Mouse (Mus musculus): ENCODE measurements at regions not wholly inside any gene's neighbourhood (a gene's known extent, or its start where the extent isn't known, plus 50 kb on each side); places are given as distances from the start of the nearest gene placed in this dataset.
"Not testable (repeated sequence)": the region's sequence is repeated elsewhere in the genome, so short reads cannot be mapped to it uniquely, and the experiment has no call there.

DNA sequence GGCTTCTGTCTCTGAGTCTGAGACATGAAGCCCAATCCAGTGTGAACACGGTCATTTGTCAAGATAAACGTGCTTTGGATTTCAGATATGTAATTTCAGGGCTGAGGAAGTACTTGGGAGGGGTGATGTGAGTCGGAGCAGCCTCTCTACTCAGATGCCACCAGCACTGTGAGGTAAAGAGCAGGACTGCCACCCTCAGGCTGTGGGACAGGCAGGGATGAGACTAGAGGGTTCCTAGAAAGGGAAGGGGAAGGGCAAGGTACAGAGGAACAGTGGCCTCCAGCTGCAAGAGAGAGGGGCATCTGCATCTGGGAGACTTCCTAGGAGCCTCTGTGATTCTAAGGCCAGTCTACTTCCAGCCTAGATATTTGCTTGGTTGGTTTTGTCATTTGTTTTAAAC lies 78.7 kb upstream of the Csrp2 start:
- H3K4me1 ChIP-seq (ENCODE audit: control insufficient read depth, insufficient read depth, low read length): no peaks in the 10 kb centered on the region
- H3K4me2 ChIP-seq (replicated peaks; ENCODE audit: low read depth, low read length): no peak overlapping the region
- no peaks in the 10 kb centered on the region for H3K9me3 ChIP-seq (ENCODE audit: control insufficient read depth, low read length)
- no peak overlapping the region for H3K9ac ChIP-seq (ENCODE audit: low read depth, low read length)
- no peaks in the 10 kb centered on the region for H3K27me3 ChIP-seq (ENCODE audit: control insufficient read depth, insufficient read depth, low read length)
- no peaks in the 10 kb centered on the region for H3K36me3 ChIP-seq (ENCODE audit: control insufficient read depth, insufficient read depth, low read length)
- H3K4me3 ChIP-seq (ENCODE audit: low read length): no peak overlapping the region
- H3K27ac ChIP-seq (ENCODE audit: low read depth, low read length): peak overlapping the region; percentile 42; the same call in 1 of the 2 replicates
- 57% methylated on average over 3 of the region's 3 CpGs for WGBS
- ATAC-seq (ENCODE audit: low FRiP score, low TSS enrichment): no peak

GRCm38 (mm10) chr10:110841670-110842069 lies 77.9 kb upstream of the Csrp2 start:
- Histone ChIP-seq H3K27ac (ENCODE audit: low read depth, low read length) (no peak overlapping the region), H3K4me3 (ENCODE audit: low read length) (no peak overlapping the region)
- peak; percentile 79 for ATAC-seq (ENCODE audit: low FRiP score, low TSS enrichment)

DNA sequence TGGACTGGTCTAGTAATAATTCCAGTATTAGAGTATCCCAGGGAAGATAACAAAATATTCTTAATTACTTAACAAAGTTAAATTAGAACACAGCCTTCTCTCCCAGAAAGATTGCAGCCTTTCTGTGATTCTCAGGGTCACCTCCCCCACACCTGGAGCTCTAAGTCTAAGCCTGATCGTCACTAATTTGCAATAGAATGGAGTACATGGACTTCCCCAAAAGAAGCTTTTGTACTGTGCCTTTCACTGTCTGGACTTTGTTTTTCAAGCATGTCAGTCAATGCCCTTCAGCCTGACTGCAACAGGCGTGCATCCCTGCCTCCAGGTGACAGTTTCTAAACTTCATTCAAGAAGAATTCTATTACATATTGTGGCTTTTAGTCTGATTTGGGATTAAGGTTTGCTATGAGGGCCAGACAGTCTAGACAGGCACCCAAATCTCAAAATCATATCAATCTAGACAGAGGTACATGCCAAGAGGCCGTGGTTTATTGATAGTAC lies 64.9 kb upstream of the Csrp2 start:
- ATAC-seq (ENCODE audit: low FRiP score, low TSS enrichment); H3K27me3 ChIP-seq (ENCODE audit: control insufficient read depth, insufficient read depth, low read length); H3K36me3 ChIP-seq (ENCODE audit: control insufficient read depth, insufficient read depth, low read length); H3K27ac ChIP-seq (ENCODE audit: low read depth, low read length); H3K4me2 ChIP-seq (replicated peaks; ENCODE audit: low read depth, low read length); H3K4me1 ChIP-seq (ENCODE audit: control insufficient read depth, insufficient read depth, low read length); H3K9ac ChIP-seq (ENCODE audit: low read depth, low read length); H3K4me3 ChIP-seq (ENCODE audit: low read length); H3K9me3 ChIP-seq (ENCODE audit: control insufficient read depth, low read length): not testable (repeated sequence)
- WGBS: 82% methylated on average over 3 of the region's 3 CpGs

More at GRCm38 (mm10) chr10:110841670-110842069, 77.9 kb upstream of the Csrp2 start:
- 65% methylated on average over 3 of the region's 3 CpGs for WGBS
- Histone ChIP-seq H3K27me3 (ENCODE audit: control insufficient read depth, insufficient read depth, low read length) (no peaks in the 10 kb centered on the region), H3K36me3 (ENCODE audit: control insufficient read depth, insufficient read depth, low read length) (no peaks in the 10 kb centered on the region), H3K4me2 (replicated peaks; ENCODE audit: low read depth, low read length) (no peak overlapping the region), H3K9me3 (ENCODE audit: control insufficient read depth, low read length) (no peaks in the 10 kb centered on the region), H3K9ac (ENCODE audit: low read depth, low read length) (no peak overlapping the region), H3K4me1 (ENCODE audit: control insufficient read depth, insufficient read depth, low read length) (no peaks in the 10 kb centered on the region)

GRCm38 (mm10) chr10:110855645-110856383 lies 63.8 kb upstream of the Csrp2 start:
- H3K27me3 ChIP-seq (ENCODE audit: control insufficient read depth, insufficient read depth, low read length); H3K4me1 ChIP-seq (ENCODE audit: control insufficient read depth, insufficient read depth, low read length); H3K27ac ChIP-seq (ENCODE audit: low read depth, low read length); H3K4me3 ChIP-seq (ENCODE audit: low read length); H3K4me2 ChIP-seq (replicated peaks; ENCODE audit: low read depth, low read length); ATAC-seq (ENCODE audit: low FRiP score, low TSS enrichment); H3K36me3 ChIP-seq (ENCODE audit: control insufficient read depth, insufficient read depth, low read length); H3K9ac ChIP-seq (ENCODE audit: low read depth, low read length); H3K9me3 ChIP-seq (ENCODE audit: control insufficient read depth, low read length): not testable (repeated sequence)
- WGBS: 22% methylated on average over 4 of the region's 4 CpGs

- Histone ChIP-seq H3K27ac (ENCODE audit: low read depth, low read length) (no peak overlapping the region), H3K9me3 (ENCODE audit: control insufficient read depth, low read length) (no peaks in the 10 kb centered on the region), H3K4me2 (replicated peaks; ENCODE audit: low read depth, low read length) (no peak overlapping the region), H3K27me3 (ENCODE audit: control insufficient read depth, insufficient read depth, low read length) (no peaks in the 10 kb centered on the region), H3K9ac (ENCODE audit: low read depth, low read length) (no peak overlapping the region), H3K4me1 (ENCODE audit: control insufficient read depth, insufficient read depth, low read length) (no peaks in the 10 kb centered on the region), H3K4me3 (ENCODE audit: low read length) (no peak overlapping the region), H3K36me3 (ENCODE audit: control insufficient read depth, insufficient read depth, low read length) (no peaks in the 10 kb centered on the region)
- no peak for ATAC-seq (ENCODE audit: low FRiP score, low TSS enrichment)
- 69% methylated on average over 3 of the region's 3 CpGs for WGBS
Measured at GRCm38 (mm10) chr10:110857320-110858097, 62.1 kb upstream of the Csrp2 start.

GRCm38 (mm10) chr10:110858098-110858360 lies 61.6 kb upstream of the Csrp2 start:
- WGBS: 78% methylated on average over 5 of the region's 5 CpGs

DNA sequence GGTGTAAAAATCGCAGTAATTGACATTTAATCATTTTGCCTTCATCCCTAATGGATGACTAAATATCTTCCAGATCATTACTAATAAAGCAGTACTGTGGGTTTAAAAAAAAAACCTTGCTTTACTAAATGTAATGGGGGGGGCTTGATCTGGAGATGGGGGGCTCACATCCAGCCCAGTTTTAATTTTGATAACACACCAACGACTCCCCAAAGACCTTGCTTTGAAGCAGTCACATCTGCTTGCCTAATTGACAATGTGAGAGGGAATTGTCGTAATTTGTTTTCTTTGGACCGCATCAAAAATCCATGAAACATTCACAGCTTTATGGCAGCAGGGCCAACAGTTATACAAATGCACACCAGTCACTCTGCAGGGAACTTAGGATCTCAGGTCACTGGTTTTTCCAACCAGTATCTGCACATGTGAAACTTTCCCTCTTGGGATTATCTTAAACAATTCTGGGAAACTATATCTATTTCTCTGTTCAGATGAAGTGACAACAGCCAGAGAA lies 61.1 kb upstream of the Csrp2 start:
- H3K9me3 ChIP-seq (ENCODE audit: control insufficient read depth, low read length): no peaks in the 10 kb centered on the region
- ATAC-seq (ENCODE audit: low FRiP score, low TSS enrichment): no peak
- WGBS: 64% methylated on average over 4 of the region's 4 CpGs

More at GRCm38 (mm10) chr10:110858098-110858360, 61.6 kb upstream of the Csrp2 start:
- Histone ChIP-seq H3K36me3 (ENCODE audit: control insufficient read depth, insufficient read depth, low read length) (no peaks in the 10 kb centered on the region), H3K4me1 (ENCODE audit: control insufficient read depth, insufficient read depth, low read length) (no peaks in the 10 kb centered on the region), H3K4me3 (ENCODE audit: low read length) (no peak overlapping the region), H3K4me2 (replicated peaks; ENCODE audit: low read depth, low read length) (no peak overlapping the region), H3K27me3 (ENCODE audit: control insufficient read depth, insufficient read depth, low read length) (no peaks in the 10 kb centered on the region), H3K9ac (ENCODE audit: low read depth, low read length) (no peak overlapping the region), H3K9me3 (ENCODE audit: control insufficient read depth, low read length) (no peaks in the 10 kb centered on the region), H3K27ac (ENCODE audit: low read depth, low read length) (no peak overlapping the region)
- no peak for ATAC-seq (ENCODE audit: low FRiP score, low TSS enrichment)

DNA sequence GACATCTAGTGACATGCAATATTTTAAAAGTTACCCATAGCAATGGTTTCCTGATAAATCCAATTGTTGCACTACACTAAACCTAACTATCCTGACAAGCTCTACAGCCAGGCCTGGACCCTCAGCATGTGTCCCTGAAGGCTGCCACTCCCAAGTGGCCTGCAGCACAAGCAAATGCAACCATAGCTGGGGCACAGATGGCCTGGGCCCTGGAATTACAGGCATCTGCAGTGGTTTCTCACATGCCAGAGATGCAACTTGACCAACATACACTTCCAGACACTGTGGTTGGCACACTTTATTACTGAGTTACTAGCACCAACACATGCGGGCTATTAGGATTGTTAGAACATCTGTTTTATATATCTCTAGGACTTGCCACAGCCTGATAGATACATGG lies 60.3 kb upstream of the Csrp2 start:
- H3K4me3 ChIP-seq (ENCODE audit: low read length): no peak overlapping the region
- H3K27me3 ChIP-seq (ENCODE audit: control insufficient read depth, insufficient read depth, low read length): no peaks in the 10 kb centered on the region
- H3K9ac ChIP-seq (ENCODE audit: low read depth, low read length): no peak overlapping the region
- no peaks in the 10 kb centered on the region for H3K36me3 ChIP-seq (ENCODE audit: control insufficient read depth, insufficient read depth, low read length)
- no peaks in the 10 kb centered on the region for H3K4me1 ChIP-seq (ENCODE audit: control insufficient read depth, insufficient read depth, low read length)
- no peaks in the 10 kb centered on the region for H3K9me3 ChIP-seq (ENCODE audit: control insufficient read depth, low read length)
- WGBS: 89% methylated on average over 1 of the region's 1 CpGs
- no peak overlapping the region for H3K27ac ChIP-seq (ENCODE audit: low read depth, low read length)
- no peak overlapping the region for H3K4me2 ChIP-seq (replicated peaks; ENCODE audit: low read depth, low read length)
- no peak for ATAC-seq (ENCODE audit: low FRiP score, low TSS enrichment)

More for the DNA sequence above, 61.1 kb upstream of the Csrp2 start:
- Histone ChIP-seq H3K36me3 (ENCODE audit: control insufficient read depth, insufficient read depth, low read length) (no peaks in the 10 kb centered on the region), H3K27me3 (ENCODE audit: control insufficient read depth, insufficient read depth, low read length) (no peaks in the 10 kb centered on the region), H3K4me3 (ENCODE audit: low read length) (no peak overlapping the region), H3K9ac (ENCODE audit: low read depth, low read length) (no peak overlapping the region), H3K27ac (ENCODE audit: low read depth, low read length) (no peak overlapping the region), H3K4me2 (replicated peaks; ENCODE audit: low read depth, low read length) (no peak overlapping the region), H3K4me1 (ENCODE audit: control insufficient read depth, insufficient read depth, low read length) (no peaks in the 10 kb centered on the region)

All from kidney, embryonic 14.5 days (tissue).